Mouse (Mus musculus): ENCODE data around the gene Mad2l2. TPM values are rescaled to one million over a fixed set of nuclear protein-coding genes. Genes with fewer than 3 reads are reported as not detected.
A peak's percentile ranks its signal among the peaks of the same experiment; 100 is the strongest.

Mad2l2 gene
- polyA plus RNA-seq, 2 experiments, result 55.9 to 66.0 TPM

GRCm38 (mm10) chr4:148121982-148122693, 8.0 kb upstream of the Mad2l2 start:
- Histone ChIP-seq H3K4me2 (replicated peaks; ENCODE audit: low read depth, low read length, severe bottlenecking) (no peak overlapping the region), H3K27ac (replicated peaks; ENCODE audit: low read depth, low read length) (peak overlapping the region; percentile 26; the same call in 1 of the 2 replicates), H3K4me3 (replicated peaks; ENCODE audit: low read length) (no peak overlapping the region)

GRCm38 (mm10) chr4:148122694-148123066, 7.5 kb upstream of the Mad2l2 start:
- H3K4me3 ChIP-seq (replicated peaks; ENCODE audit: low read length), result no peak overlapping the region
- no peak overlapping the region for H3K27ac ChIP-seq (replicated peaks; ENCODE audit: low read depth, low read length)
- ATAC-seq (ENCODE audit: low FRiP score, low read depth) (peak; percentile 14; the same call in 1 of the 2 replicates), DNase-seq (ENCODE audit: low spot score) (no peak)
- H3K4me1 ChIP-seq (ENCODE audit: control insufficient read depth, insufficient read depth, low read length), result peaks cover 9% of the 10 kb centered on the region; the same call in 1 of the 2 replicates
- H3K36me3 ChIP-seq (ENCODE audit: control insufficient read depth, insufficient read depth, low read length), result no peaks in the 10 kb centered on the region
- H3K9me3 ChIP-seq (ENCODE audit: control insufficient read depth, low read length), result no peaks in the 10 kb centered on the region
- TF ChIP-seq POLR2A (IDR thresholded peaks at IDR 0.05; ENCODE audit: borderline replicate concordance, extremely low read depth, insufficient read depth, insufficient read length), result no peak
- no peaks in the 10 kb centered on the region for H3K27me3 ChIP-seq (ENCODE audit: control insufficient read depth, insufficient read depth, low read length)
- 21% methylated on average over 3 of the region's 3 CpGs for WGBS
- no peak overlapping the region for H3K9ac ChIP-seq (ENCODE audit: low read depth, low read length, severe bottlenecking)
- no peak overlapping the region for H3K4me2 ChIP-seq (replicated peaks; ENCODE audit: low read depth, low read length, severe bottlenecking)

More at GRCm38 (mm10) chr4:148121982-148122693, 8.0 kb upstream of the Mad2l2 start:
- no peaks in the 10 kb centered on the region for H3K36me3 ChIP-seq (ENCODE audit: control insufficient read depth, insufficient read depth, low read length)
- ATAC-seq (ENCODE audit: low FRiP score, low read depth), result peak; percentile 92
- H3K27me3 ChIP-seq (ENCODE audit: control insufficient read depth, insufficient read depth, low read length), result no peaks in the 10 kb centered on the region
- peak; percentile 58 for DNase-seq (ENCODE audit: low spot score)
- H3K9me3 ChIP-seq (ENCODE audit: control insufficient read depth, low read length), result no peaks in the 10 kb centered on the region
- H3K9ac ChIP-seq (ENCODE audit: low read depth, low read length, severe bottlenecking), result no peak overlapping the region
- peaks cover 9% of the 10 kb centered on the region; the same call in 1 of the 2 replicates for H3K4me1 ChIP-seq (ENCODE audit: control insufficient read depth, insufficient read depth, low read length)
- 6% methylated on average over 6 of the region's 6 CpGs for WGBS
- no peak for TF ChIP-seq POLR2A (IDR thresholded peaks at IDR 0.05; ENCODE audit: borderline replicate concordance, extremely low read depth, insufficient read depth, insufficient read length)

GRCm38 (mm10) chr4:148128241-148128640, 1.9 kb upstream of the Mad2l2 start:
- no peak overlapping the region for H3K4me3 ChIP-seq (replicated peaks; ENCODE audit: low read length)
- H3K36me3 ChIP-seq (ENCODE audit: control insufficient read depth, insufficient read depth, low read length), result no peaks in the 10 kb centered on the region
- H3K27ac ChIP-seq (replicated peaks; ENCODE audit: low read depth, low read length), result no peak overlapping the region
- H3K9me3 ChIP-seq (ENCODE audit: control insufficient read depth, low read length), result no peaks in the 10 kb centered on the region
- peaks cover 6% of the 10 kb centered on the region; the same call in 1 of the 2 replicates for H3K4me1 ChIP-seq (ENCODE audit: control insufficient read depth, insufficient read depth, low read length)
- ATAC-seq (ENCODE audit: low FRiP score, low read depth) (no peak), DNase-seq (ENCODE audit: low spot score) (no peak)
- WGBS, result 56% methylated on average over 1 of the region's 1 CpGs
- H3K9ac ChIP-seq (ENCODE audit: low read depth, low read length, severe bottlenecking), result no peak overlapping the region
- TF ChIP-seq POLR2A (IDR thresholded peaks at IDR 0.05; ENCODE audit: borderline replicate concordance, extremely low read depth, insufficient read depth, insufficient read length), result no peak
- no peak overlapping the region for H3K4me2 ChIP-seq (replicated peaks; ENCODE audit: low read depth, low read length, severe bottlenecking)
- peaks cover 16% of the 10 kb centered on the region; the same call in 1 of the 2 replicates for H3K27me3 ChIP-seq (ENCODE audit: control insufficient read depth, insufficient read depth, low read length)

GRCm38 (mm10) chr4:148128672-148129071, 1.5 kb upstream of the Mad2l2 start:
- Histone ChIP-seq H3K4me1 (ENCODE audit: control insufficient read depth, insufficient read depth, low read length) (peaks cover 6% of the 10 kb centered on the region; the same call in 1 of the 2 replicates), H3K36me3 (ENCODE audit: control insufficient read depth, insufficient read depth, low read length) (no peaks in the 10 kb centered on the region), H3K9ac (ENCODE audit: low read depth, low read length, severe bottlenecking) (no peak overlapping the region), H3K4me3 (replicated peaks; ENCODE audit: low read length) (no peak overlapping the region), H3K4me2 (replicated peaks; ENCODE audit: low read depth, low read length, severe bottlenecking) (no peak overlapping the region), H3K27ac (replicated peaks; ENCODE audit: low read depth, low read length) (no peak overlapping the region), H3K27me3 (ENCODE audit: control insufficient read depth, insufficient read depth, low read length) (peaks cover 16% of the 10 kb centered on the region; the same call in 1 of the 2 replicates), H3K9me3 (ENCODE audit: control insufficient read depth, low read length) (no peaks in the 10 kb centered on the region)
- DNase-seq (ENCODE audit: low spot score) (no peak), ATAC-seq (ENCODE audit: low FRiP score, low read depth) (no peak)
- TF ChIP-seq POLR2A (IDR thresholded peaks at IDR 0.05; ENCODE audit: borderline replicate concordance, extremely low read depth, insufficient read depth, insufficient read length), result no peak
- WGBS, result 77% methylated on average over 2 of the region's 2 CpGs

- DNase-seq (ENCODE audit: low spot score), result peak; percentile 67
- Histone ChIP-seq H3K4me2 (replicated peaks; ENCODE audit: low read depth, low read length, severe bottlenecking) (peak within 1 kb of the TSS; percentile 94), H3K4me3 (replicated peaks; ENCODE audit: low read length) (peak within 1 kb of the TSS; percentile 78), H3K9ac (ENCODE audit: low read depth, low read length, severe bottlenecking) (peak within 1 kb of the TSS; percentile 88), H3K9me3 (ENCODE audit: control insufficient read depth, low read length) (no peaks in the 10 kb centered on the region), H3K27me3 (ENCODE audit: control insufficient read depth, insufficient read depth, low read length) (peaks cover 16% of the 10 kb centered on the region; the same call in 1 of the 2 replicates), H3K36me3 (ENCODE audit: control insufficient read depth, insufficient read depth, low read length) (no peaks in the 10 kb centered on the region), H3K4me1 (ENCODE audit: control insufficient read depth, insufficient read depth, low read length) (peaks cover 6% of the 10 kb centered on the region; the same call in 1 of the 2 replicates), H3K27ac (replicated peaks; ENCODE audit: low read depth, low read length) (peak within 1 kb of the TSS; percentile 38; the same call in 1 of the 2 replicates)
- WGBS, result under 1% methylated on average over 20 of the region's 87 CpGs
- TF ChIP-seq POLR2A (IDR thresholded peaks at IDR 0.05; ENCODE audit: borderline replicate concordance, extremely low read depth, insufficient read depth, insufficient read length), result peak; percentile 60; the same call in 1 of the 2 replicates
- peak; percentile 91 for ATAC-seq (ENCODE audit: low FRiP score, low read depth)
Measured at GRCm38 (mm10) chr4:148130561-148131413, 603 bp downstream of the Mad2l2 start, which contains the start of gene Draxin. Gene Draxin (minus strand): TSS chr4:148130698.
